Mouse (Mus musculus): ENCODE results near the gene Slc6a12. TPM values are rescaled to one million over a fixed set of nuclear protein-coding genes. Genes with fewer than 3 reads are reported as not detected.

Gene Slc6a12
- polyA plus RNA-seq (2012; rRNA removed) = 1.1 and 1.5 TPM in 2 replicates

DNA sequence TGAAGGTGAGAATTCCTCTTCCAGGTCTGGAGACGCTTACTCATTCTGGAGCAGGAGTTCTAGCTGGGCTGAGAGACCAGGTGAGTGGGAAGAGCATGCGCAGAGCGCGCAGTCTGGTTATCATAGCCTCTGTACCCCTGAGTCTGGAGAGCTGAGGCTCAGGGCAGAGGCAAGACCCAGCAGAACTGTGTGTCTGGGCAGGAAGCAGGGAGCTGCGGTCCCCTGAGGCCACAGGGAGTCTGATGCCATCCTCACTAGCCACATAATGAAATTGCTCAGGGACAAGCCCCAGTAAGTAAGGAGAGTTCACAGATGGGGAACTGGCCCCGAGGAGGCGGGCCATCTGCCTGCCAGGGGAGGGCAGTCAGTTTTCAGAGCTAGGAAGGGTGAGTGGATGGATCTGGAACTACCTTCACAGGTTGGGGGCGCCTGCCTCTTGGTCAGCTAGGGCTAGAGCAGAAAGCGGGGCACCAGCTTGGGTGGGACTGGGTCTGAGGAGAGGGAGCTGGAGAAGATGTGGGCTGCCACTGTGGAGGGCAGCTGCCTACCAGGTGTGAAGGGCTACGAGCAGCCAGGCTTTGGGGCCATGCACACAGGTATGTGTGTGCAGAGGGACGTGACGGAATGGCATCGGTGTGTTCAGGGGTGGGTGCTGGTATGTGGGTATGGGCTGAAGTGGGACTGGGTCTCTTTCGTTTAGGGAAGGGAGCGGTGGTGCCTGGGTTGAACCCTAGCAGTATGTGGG is at the start of gene Slc6a12:
Slc6a12 (plus strand) TSS at position 51 of the 745 bp plus-strand sequence.
- DNase-seq (ENCODE audit: low read depth) = no peak
- TF ChIP-seq POLR2A (IDR thresholded peaks at IDR 0.05; ENCODE audit: borderline replicate concordance, extremely low read depth, insufficient read depth, insufficient read length, poor library complexity, severe bottlenecking) = no peak
- no peak for TF ChIP-seq CTCF (IDR thresholded peaks at IDR 0.05; ENCODE audit: borderline replicate concordance, extremely low read depth, insufficient read depth, insufficient read length)

DNA sequence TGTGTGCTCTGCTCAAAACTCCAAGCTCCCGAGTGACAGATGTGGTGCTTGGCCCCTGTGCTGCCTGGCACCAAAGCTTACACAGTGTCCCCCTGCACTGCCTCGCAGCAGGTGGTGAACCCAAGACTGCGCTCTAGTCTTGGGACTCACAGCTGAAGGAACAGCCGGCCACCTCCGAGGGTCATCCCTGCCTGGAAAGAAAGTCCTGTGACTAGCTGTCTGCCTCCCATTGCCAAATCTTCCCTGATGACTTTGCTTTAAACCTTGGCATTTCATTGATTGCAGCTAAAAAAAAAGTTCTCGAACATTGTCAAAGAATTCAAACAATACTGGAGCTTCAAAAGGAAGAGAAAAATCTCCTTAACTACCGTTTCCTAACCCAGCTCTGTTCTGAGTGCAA is 43.6 kb upstream of the Slc6a12 start:
- DNase-seq (ENCODE audit: low read depth) = no peak
- TF ChIP-seq POLR2A (IDR thresholded peaks at IDR 0.05; ENCODE audit: borderline replicate concordance, extremely low read depth, insufficient read depth, insufficient read length, poor library complexity, severe bottlenecking) (no peak), CTCF (IDR thresholded peaks at IDR 0.05; ENCODE audit: borderline replicate concordance, extremely low read depth, insufficient read depth, insufficient read length) (no peak)

DNA sequence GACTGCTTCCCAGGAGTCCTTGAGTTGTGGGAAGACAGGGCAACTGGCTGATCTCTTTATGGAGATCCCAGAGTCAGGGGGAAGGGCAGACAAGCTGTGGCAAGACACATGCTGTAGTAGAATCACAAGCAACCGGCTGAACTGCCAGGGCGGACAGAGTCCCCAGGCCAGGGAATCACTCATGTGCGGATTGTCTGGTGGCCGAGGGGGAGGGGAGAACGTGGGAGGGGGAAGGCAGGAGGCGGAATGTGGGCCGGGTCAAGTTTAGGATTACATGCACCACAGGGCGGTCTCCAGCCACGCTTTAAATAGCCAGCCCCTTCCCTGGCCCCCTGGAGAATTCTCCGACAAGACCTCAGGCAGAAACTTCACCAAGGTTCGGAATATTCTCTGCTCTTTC is 42.9 kb upstream of the Slc6a12 start, which contains the start of gene Slc6a13:
Slc6a13 (plus strand) TSS at position 274 of the 400 bp plus-strand sequence.
- DNase-seq (ENCODE audit: low read depth) = peak; percentile 31
- TF ChIP-seq POLR2A (IDR thresholded peaks at IDR 0.05; ENCODE audit: borderline replicate concordance, extremely low read depth, insufficient read depth, insufficient read length, poor library complexity, severe bottlenecking) (no peak), CTCF (IDR thresholded peaks at IDR 0.05; ENCODE audit: borderline replicate concordance, extremely low read depth, insufficient read depth, insufficient read length) (no peak)

DNA sequence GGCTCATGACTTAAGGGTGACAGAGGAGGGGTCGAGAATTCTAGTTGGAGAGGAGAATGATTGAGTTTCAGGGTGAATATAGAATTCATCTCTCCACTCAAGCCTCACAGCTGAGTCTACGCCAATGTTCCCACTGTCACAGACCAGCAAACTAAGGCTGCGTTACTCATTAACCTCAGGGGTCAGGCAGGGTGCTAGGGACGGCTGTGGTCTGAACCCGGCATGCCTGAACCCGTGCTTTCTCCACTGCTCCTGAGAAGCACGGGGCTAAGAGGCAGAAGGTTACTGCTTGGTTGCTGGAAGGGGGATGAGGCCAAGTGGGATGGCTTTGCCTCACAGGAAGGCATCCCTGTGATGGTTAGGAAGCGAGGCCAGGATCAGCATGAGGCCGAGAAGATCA is 42.4 kb upstream of the Slc6a12 start:
- DNase-seq (ENCODE audit: low read depth) = no peak
- no peak for TF ChIP-seq POLR2A (IDR thresholded peaks at IDR 0.05; ENCODE audit: borderline replicate concordance, extremely low read depth, insufficient read depth, insufficient read length, poor library complexity, severe bottlenecking)

DNA sequence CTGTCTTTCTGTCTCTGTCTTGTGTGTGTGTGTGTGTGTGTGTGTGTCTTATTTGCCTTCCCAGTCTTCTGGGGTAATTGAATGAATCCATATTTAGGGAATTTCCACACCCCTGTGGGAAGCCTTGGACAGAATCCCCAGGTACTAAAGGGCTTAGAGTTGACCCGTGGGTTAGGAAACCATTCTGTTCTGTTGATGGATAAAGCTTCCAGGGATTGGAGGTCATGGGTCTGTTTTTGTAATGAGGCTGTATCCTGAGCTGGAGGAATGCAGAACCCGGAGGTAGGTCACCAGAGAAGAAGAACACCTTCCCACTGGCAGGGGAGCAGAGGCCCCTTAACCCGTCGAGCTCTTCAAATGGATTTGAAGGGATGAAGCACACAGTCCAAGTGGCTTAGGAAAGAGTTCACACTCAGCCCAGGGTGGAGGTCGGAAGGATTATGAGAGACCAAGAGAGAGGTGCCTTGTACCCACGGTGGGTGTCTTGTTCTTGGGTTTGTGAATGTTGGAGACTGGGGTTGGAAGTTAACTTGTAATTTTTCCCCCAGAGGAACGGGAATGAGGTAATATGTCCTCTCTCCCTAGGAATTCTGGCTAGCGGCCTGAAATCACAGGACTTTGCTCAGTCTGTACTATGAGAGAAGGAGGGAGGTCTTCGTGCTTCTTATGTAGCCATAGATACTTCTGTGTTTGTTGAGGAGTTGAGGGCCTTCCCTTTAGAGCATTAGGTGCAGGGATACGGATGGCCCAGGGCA is 39.2 kb upstream of the Slc6a12 start:
- no peak for DNase-seq (ENCODE audit: low read depth)

DNA sequence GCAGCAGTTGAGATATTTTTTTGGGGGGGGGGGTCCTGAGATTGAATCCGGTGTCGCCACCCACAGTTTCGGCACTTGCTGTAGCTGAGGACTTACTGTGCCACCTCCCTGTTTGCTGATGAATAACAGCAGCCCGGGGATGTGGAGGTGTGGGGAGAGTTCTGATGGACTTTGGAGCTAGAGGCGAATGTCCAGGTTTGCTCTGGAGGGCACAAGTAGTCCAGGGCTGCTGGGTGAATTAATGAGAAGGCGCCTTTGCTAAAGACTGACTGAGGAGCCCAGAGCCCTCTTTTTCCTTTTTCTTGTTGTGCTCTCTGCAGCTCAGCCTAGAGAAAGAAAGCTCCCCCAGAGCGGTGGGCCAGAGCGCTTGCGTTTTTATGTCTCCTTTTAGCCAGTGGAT is 38.2 kb upstream of the Slc6a12 start:
- no peak for DNase-seq (ENCODE audit: low read depth)

More for the DNA sequence above, 39.2 kb upstream of the Slc6a12 start:
- TF ChIP-seq POLR2A (IDR thresholded peaks at IDR 0.05; ENCODE audit: borderline replicate concordance, extremely low read depth, insufficient read depth, insufficient read length, poor library complexity, severe bottlenecking) = no peak
- TF ChIP-seq CTCF (IDR thresholded peaks at IDR 0.05; ENCODE audit: borderline replicate concordance, extremely low read depth, insufficient read depth, insufficient read length) = no peak

GRCm38 (mm10) chr6:121305571-121305970 is 37.3 kb upstream of the Slc6a12 start:
- no peak for DNase-seq (ENCODE audit: low read depth)
- TF ChIP-seq POLR2A (IDR thresholded peaks at IDR 0.05; ENCODE audit: borderline replicate concordance, extremely low read depth, insufficient read depth, insufficient read length, poor library complexity, severe bottlenecking) = no peak
- TF ChIP-seq CTCF (IDR thresholded peaks at IDR 0.05; ENCODE audit: borderline replicate concordance, extremely low read depth, insufficient read depth, insufficient read length) = no peak

More for the DNA sequence above, 38.2 kb upstream of the Slc6a12 start:
- no peak for TF ChIP-seq CTCF (IDR thresholded peaks at IDR 0.05; ENCODE audit: borderline replicate concordance, extremely low read depth, insufficient read depth, insufficient read length)
- no peak for TF ChIP-seq POLR2A (IDR thresholded peaks at IDR 0.05; ENCODE audit: borderline replicate concordance, extremely low read depth, insufficient read depth, insufficient read length, poor library complexity, severe bottlenecking)

DNA sequence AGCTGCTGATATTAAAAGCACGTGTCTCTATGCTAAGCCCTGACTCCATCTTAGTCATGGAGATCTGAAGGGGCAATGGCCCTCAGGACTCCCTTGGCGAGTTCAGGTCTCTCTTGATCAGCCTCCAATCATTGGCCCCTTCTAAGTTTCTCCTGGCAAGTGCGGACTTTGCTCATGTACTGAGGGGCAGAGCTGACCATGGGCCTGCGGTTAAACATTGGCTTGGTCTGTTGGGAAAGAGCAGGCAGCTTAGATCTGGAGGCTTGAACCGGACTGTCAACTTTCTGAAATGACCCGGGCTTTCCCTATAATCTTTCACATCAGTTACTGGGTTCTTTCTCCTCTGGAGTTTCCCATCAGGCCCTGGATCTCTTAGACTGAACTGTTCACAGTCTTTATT is 31.9 kb upstream of the Slc6a12 start:
- TF ChIP-seq POLR2A (IDR thresholded peaks at IDR 0.05; ENCODE audit: borderline replicate concordance, extremely low read depth, insufficient read depth, insufficient read length, poor library complexity, severe bottlenecking) (no peak), CTCF (IDR thresholded peaks at IDR 0.05; ENCODE audit: borderline replicate concordance, extremely low read depth, insufficient read depth, insufficient read length) (no peak)
- no peak for DNase-seq (ENCODE audit: low read depth)

DNA sequence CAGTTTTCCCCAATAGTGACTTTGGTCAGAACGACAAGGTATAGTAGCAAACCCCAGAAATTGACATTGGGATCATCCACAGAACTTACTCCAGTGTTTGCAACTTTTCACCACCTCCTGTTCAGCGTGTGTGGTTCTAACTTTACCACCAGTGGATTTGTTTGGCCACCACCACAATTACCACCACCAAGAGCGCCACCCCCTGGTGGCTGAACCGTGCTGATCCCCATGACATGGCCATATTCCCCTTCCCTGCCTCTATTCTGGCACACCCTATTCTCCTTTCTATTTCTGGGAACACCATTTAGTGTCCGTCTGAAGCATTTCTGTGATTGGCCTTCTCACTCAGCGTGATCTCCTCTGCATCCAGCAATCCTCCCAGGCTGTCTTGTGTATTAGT is 23.8 kb upstream of the Slc6a12 start:
- TF ChIP-seq POLR2A (IDR thresholded peaks at IDR 0.05; ENCODE audit: borderline replicate concordance, extremely low read depth, insufficient read depth, insufficient read length, poor library complexity, severe bottlenecking) = no peak
- TF ChIP-seq CTCF (IDR thresholded peaks at IDR 0.05; ENCODE audit: borderline replicate concordance, extremely low read depth, insufficient read depth, insufficient read length) = no peak

DNA sequence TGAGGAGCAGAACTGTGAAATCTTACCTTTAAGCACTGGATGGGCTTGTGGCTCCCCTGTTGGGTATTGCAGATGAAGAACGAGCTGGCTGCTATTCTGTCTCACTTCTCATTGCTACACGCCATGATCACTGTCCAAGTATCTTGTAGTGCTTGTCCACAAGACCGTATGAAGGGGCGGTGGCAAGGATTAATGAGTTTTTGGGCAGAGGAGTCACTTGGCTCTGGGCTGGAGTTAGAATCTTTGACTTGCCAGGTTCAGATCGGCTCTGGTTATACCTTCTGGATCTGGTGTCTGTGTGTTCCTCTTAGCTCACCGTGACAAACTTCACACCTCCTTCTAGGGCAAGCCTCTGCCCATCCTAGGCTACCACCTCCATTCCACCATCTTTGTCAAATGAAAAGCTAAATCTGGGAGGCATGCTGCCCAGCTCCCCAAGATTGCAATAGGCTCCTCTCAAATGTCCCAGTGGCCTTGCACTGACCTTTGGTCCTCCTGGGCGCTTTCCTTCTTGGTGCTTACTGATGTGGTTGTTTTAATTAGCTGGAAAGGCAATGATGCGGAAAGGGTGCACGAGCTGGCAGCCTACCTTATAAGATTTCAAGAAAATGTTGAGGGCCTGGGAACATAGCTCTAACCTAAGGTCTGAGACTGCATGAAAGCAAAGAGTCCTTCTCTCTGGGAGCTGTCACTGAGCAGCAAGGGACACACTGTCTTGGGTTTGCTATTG is 20.3 kb upstream of the Slc6a12 start:
- no peak for TF ChIP-seq CTCF (IDR thresholded peaks at IDR 0.05; ENCODE audit: borderline replicate concordance, extremely low read depth, insufficient read depth, insufficient read length)
- no peak for TF ChIP-seq POLR2A (IDR thresholded peaks at IDR 0.05; ENCODE audit: borderline replicate concordance, extremely low read depth, insufficient read depth, insufficient read length, poor library complexity, severe bottlenecking)
- DNase-seq (ENCODE audit: low read depth) = no peak

More for the DNA sequence above, 23.8 kb upstream of the Slc6a12 start:
- DNase-seq (ENCODE audit: low read depth) = no peak

DNA sequence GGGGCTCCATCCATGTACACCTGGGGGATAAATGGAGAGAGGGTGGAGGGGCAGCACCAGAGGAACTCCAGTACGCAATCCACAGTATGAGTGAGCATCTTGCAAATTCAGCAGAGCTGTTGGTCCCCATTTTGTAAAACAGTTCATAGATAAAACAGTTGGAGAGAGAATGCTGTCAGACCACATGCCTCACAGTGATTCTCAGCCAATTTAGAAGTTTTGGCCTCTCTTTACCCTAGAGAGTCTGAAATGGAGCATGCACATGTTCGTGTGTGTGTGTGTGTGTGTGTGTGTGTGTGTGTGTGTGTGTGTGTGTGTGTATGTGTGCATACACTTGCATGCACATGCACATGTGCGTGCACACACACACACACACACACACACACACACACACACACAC is 17.6 kb upstream of the Slc6a12 start:
- TF ChIP-seq CTCF (IDR thresholded peaks at IDR 0.05; ENCODE audit: borderline replicate concordance, extremely low read depth, insufficient read depth, insufficient read length) = no peak
- TF ChIP-seq POLR2A (IDR thresholded peaks at IDR 0.05; ENCODE audit: borderline replicate concordance, extremely low read depth, insufficient read depth, insufficient read length, poor library complexity, severe bottlenecking) = no peak
- peak; percentile 41 for DNase-seq (ENCODE audit: low read depth)

All from brain, embryonic 14.5 days (tissue).